Mouse (Mus musculus) cerebellum, adult 8-10 months (tissue): Measurements from ENCODE around the gene Arpp19.
A peak's percentile ranks its signal among the peaks of the same experiment; 100 is the strongest.

ENCODE experiments used
- DNase-seq: peaks from one replicate; pipeline ENCODE4 v3.0.0; 2022

The Arpp19 gene

DNA sequence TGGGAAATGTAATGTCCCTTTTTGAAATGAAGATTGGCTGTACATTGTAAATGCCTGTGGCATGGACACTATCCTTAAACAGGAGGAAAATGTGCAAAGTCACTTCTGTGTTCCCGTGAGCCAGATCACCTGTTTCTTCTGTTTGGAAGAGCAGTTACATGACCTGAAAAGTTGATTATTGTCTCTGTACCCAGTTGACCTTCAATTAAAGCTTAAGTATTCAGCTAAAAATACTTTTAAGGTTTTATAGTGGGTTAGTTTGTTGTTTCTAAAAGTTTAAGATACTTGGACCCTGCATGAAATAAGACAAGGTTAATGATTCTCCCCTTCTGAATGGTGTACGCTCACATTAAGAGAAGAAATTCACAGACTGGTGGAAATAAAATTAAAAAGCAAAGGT, 3.2 kb downstream of the Arpp19 start:
- DNase-seq: no peak

- no peak for DNase-seq
Measured at GRCm38 (mm10) chr9:75041840-75042525, 4.6 kb downstream of the Arpp19 start.

- DNase-seq: no peak
Measured at GRCm38 (mm10) chr9:75043191-75043590, 5.8 kb downstream of the Arpp19 start.

- no peak for DNase-seq
Measured at GRCm38 (mm10) chr9:75047079-75047478, 9.7 kb downstream of the Arpp19 start.

- no peak for DNase-seq
Measured at GRCm38 (mm10) chr9:75049100-75049499, 11.7 kb downstream of the Arpp19 start.

DNA sequence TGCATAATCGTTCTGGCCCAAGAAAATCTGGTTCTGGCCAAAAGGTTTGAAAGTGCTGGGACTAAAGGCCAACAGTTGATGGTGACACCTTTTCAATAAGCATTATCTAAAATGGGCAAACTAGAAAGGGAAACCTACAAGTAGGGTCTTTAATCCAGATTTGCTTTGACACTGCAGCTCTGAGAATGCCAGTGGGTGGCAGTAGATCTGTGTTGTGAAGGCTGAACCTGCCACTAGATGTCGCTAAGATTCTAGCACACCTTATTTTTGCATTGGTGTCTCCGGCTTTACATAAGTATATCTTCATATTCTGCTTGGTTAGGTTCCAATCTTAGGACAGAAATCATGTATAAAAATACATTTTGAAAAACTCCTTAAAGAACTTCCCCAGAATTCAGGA, 12.6 kb downstream of the Arpp19 start:
- DNase-seq: peak; percentile 82

DNA sequence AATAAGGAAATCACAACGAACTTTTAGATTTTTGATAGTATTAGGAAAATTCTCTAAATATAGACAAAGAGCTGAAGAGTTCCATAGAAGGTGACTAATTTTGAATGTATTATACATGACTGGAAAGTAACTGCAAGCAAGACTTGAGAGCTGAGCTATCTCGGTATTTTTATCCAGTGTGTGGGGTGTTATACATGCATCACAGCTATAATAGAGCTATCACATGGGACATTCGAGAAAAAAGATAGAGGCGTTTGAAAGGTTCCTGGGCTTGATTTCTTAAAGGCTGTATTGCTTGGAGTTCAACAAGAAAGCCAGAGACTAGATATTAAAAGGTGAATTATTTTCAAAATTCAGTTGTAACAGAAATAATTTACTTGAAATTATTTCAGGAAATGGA, 14.4 kb downstream of the Arpp19 start:
- DNase-seq: no peak

DNA sequence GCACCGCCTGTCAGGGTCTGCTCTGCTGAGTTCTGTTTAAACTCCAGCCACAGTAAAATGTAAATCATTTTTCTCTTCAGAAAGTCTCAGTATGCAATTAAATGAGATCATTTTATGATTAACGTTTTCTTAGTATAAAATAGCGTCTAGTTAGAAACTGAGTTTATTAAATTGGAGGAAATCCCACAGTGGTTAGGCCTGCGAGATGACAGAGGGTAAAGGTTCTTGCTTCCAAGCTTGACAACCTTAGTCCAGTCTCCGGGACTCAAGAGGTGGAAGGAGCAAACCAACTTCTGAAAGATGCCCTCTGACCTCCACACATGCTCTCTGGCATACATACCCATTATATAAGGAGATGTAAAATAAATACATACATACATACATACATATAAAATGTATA, 17.6 kb downstream of the Arpp19 start:
- DNase-seq: no peak

DNA sequence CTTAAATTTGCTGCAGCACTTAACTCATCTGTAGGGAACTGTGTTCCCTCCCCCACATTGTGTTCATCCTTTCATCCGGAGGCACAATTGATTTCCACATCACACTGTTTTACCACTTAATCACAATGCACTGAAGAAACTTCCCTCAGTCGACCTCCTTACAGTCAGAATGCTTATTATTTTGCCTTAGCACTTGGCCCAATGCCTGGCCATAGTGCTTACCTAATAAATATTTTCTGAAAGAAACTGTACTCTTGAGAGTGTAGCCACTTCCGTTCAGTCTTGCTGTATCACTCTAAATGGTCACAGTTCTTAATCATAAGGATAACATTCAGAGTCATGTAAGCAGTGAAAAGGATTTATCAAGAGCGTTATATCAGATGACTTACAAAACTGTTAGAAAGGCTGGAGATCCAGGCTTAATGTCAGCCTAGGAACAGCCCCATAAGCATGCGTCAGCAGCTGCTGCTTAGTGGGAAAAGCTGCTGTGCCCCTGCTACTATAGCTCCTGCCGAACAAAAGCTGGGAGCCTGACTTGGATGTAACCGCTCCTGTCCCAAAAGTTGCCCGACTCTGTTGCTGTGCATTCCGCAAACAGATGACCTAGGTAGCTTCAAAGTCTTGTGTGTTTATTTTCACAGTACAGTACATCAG, 27.4 kb downstream of the Arpp19 start:
- no peak for DNase-seq

- DNase-seq: no peak
Measured at GRCm38 (mm10) chr9:75070457-75071028, 33.1 kb downstream of the Arpp19 start, which contains the start of gene Myo5a. Gene Myo5a (plus strand): TSS chr9:75071015.

- peak; percentile 82 for DNase-seq
Measured at GRCm38 (mm10) chr9:75071029-75071705, 33.8 kb downstream of the Arpp19 start.

DNA sequence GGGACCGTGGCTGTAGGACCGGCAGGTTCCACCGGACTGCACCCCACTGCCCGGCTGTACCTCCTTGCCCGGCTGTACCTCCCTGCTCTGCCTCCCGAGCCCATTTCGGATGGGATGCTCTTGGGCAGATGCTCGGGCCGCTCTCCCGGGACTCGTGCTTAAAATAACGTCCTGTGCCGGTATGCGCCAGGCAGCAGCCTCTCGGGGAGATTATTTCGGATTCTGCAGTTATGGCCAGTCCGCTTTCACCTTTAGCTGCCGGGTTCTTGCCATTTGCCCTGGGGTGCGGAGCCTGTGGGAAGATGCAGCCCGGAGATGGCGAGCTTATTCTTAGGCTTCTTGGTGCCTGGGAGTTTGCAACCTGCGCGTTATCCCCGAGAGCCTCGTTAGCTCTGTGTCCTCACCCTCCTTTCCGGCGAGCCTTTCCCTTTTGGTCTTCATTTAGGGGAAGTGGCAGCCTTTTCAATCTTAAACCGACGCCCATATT, 34.3 kb downstream of the Arpp19 start:
- DNase-seq: no peak

DNA sequence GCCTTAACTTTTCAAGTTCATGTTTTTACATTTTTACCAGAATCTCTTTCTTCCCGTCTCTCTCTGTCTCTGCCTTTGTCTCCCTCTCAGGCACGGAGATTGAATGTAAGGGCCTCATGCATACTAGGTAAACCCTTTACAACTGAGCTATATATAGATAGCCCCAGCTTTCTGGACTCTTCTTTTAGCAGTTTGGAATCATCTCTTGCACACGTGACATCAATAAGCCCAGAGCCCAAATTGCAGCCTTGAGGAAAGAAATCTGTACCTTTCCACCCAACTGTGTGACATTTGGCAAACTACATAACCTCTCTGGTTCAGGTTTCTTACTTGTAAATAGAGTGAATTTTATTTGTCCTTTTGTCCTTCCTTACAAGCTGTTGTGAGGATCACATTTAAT, 34.9 kb downstream of the Arpp19 start:
- DNase-seq: no peak

- DNase-seq: no peak
Measured at GRCm38 (mm10) chr9:75077191-75077590, 39.8 kb downstream of the Arpp19 start.

- no peak for DNase-seq
Measured at GRCm38 (mm10) chr9:75085242-75085824, 47.9 kb downstream of the Arpp19 start.

DNA sequence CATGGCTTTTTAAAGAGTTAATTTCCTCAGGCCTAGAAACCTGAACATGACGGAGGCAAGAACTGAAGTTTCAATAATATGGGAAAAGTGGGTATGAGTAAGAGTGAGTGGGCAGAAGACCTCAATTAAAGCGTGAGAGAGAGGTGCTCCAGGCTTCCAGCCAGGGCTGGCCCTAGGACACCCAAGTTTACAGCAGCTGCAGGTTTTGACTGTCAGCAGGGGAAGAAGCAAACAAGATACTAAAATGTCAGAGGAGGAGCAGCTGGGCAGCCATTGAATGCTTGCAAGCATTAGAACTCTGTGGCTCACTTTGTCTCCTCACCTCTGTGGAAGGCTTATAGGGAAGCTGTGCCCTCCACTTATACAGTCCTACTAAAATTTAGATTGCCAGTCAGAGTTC, 50.4 kb downstream of the Arpp19 start:
- no peak for DNase-seq

DNA sequence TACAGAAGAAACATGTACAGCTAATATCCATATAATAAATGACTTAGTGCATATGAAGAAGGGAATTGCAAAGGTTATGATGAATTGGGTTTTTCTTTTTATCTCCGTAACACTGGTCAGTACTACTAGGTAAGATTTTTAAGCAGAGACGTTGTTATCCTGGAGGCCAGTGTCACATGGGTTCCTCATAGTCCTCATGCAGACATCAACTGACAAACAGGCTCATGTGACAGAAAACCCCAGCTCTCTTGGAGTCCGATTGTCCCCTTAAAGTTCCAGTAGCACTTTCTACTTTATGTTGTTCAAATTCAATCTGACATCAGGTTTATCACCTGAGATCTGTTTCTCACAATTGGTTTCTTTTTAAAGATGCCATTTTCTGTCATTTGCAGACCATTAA, 51.9 kb downstream of the Arpp19 start:
- DNase-seq: no peak

DNA sequence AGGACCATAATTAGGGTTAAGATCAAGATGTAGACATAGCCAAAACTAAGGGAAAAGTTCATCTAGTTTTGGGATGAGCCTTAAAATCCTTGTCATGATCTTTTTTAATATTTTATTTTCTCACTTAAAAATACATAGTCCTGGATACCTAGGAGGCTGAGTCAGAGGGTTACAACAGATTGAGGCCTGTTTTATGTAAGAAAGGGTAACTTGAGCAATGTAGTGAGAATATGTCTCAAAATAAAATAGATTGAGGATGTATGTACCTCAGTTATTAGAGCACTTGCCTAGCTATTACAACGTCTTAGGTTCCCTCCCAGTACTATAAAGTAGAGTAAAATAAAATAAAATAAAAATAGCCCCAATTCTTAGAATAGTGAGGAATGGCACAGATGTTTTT, 54.7 kb downstream of the Arpp19 start:
- no peak for DNase-seq

- no peak for DNase-seq
Measured at GRCm38 (mm10) chr9:75094762-75095161, 57.3 kb downstream of the Arpp19 start.

GRCm38 (mm10) chr9:75098937-75099336, 61.5 kb downstream of the Arpp19 start:
- DNase-seq: no peak

GRCm38 (mm10) chr9:75100157-75100781, 62.9 kb downstream of the Arpp19 start:
- DNase-seq: no peak

DNA sequence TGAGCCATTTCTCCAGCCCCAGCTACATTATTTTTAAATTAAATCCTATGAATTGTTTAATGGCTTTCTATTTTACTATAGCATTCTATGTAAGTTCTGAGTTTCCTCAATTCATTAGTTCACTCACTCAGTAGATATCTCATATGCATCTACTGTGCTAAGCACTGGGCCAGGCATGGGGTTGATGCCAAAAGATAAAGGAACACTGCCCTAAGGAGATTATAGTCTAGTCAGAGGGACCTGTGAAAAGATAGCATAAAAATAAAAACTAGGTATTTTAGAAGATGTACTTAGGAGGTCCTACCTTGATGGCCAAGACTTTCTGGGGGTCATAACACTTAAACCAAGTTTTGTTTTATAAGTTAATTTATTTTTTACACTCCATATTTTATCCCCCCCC, 64.7 kb downstream of the Arpp19 start:
- DNase-seq: no peak
